ENCODE assay signal across 9 mouse cellular contexts in the genomic region with DNA sequence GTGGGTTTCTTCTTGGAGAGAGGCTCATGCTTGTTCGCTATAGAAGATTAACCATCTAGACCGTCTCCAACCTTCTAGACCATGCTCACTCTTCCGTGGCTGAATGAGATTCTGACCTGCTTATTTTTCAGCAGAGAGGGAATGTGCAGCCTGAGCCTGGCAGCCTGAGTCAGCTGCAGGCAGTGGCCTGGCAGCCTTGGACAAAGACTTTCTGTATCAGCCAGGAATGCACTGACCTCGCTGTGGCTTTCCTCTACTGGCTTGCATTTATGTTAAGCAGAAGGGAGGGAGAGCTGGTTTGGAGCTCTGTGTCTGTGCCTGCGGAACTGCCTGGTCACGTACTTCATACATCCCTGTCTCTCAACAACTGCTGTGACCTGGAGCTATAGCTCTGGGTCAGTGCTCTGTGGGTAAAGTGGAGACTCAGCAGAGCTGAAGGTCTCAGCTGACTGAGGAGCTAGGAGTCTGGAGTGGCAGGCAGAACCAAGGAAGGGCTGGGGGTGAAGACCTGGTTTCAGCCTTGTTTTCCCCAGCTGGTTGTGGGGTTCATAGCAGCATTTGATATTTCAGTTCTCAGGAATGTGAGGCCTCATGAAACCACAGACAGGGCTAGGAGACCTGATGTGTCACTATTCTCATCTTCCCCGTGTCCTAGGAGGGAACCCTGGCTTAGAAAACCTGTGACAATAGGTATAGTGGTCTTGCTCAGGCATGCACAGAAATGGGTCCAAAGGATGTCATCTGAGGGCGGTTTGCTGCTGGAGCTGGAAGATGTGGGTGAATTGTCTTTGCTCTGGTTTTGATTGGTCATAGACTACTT.
DNase-seq lines count a peak whose midpoint lies in the region; ATAC-seq and TF ChIP-seq lines count a peak whose summit lies in the region.
"Had no signal": no experiment of that assay in that cellular context is flagged by ENCODE, and none has a peak within 500 bp of the region (broad histone marks: within the 10 kb centered on the region; RNA-seq: fewer than 3 reads in every experiment).

No protein-coding gene starts in this region.

- no peak overlapping the region for H3K9ac ChIP-seq in forebrain, embryonic 13.5 days
- H3K9ac ChIP-seq in embryonic facial prominence, embryonic 11.5 days (replicated peaks; ENCODE audit: low read length) = no peak overlapping the region
- H3K9ac ChIP-seq in intestine, embryonic 16.5 days (ENCODE audit: low read depth, low read length) = no peak overlapping the region
- H3K9ac ChIP-seq in midbrain, embryonic 12.5 days (replicated peaks) = no peak overlapping the region
- H3K9ac ChIP-seq: liver, embryonic 14.5 days had no signal

- peaks cover 13% of the 10 kb centered on the region for H3K4me1 ChIP-seq in forebrain, embryonic 10.5 days
- H3K4me1 ChIP-seq in forebrain, embryonic 13.5 days = peaks cover 7% of the 10 kb centered on the region
- H3K4me1 ChIP-seq in embryonic facial prominence, embryonic 11.5 days (ENCODE audit: control insufficient read depth, insufficient read depth, low read length) = no peaks in the 10 kb centered on the region
- peaks cover 17% of the 10 kb centered on the region for H3K4me1 ChIP-seq in intestine, embryonic 16.5 days (ENCODE audit: control insufficient read depth, insufficient read depth, low read length)
- H3K4me1 ChIP-seq in midbrain, embryonic 12.5 days = peaks cover 9% of the 10 kb centered on the region; the same call in 1 of the 2 replicates
- no peaks in the 10 kb centered on the region for H3K4me1 ChIP-seq in thymus, adult 2 months (replicated peaks; ENCODE audit: control insufficient read depth, insufficient read depth, low read length)

- peak; percentile 16 for DNase-seq in forebrain, embryonic 10.5 days (ENCODE audit: extremely low spot score, low spot score)
- peak; percentile 81 for DNase-seq in NIH3T3 (ENCODE audit: low read depth)
- peak; percentile 54 for DNase-seq in embryonic facial prominence, embryonic 11.5 days (ENCODE audit: low spot score)
- DNase-seq in c-Kit-positive CD71-positive TER-119-positive erythroid progenitor cells, embryonic 14.5 days (ENCODE audit: low spot score) = no peak
- no peak for DNase-seq in thymus, adult 2 months

- H3K4me2 ChIP-seq in forebrain, embryonic 13.5 days = no peak overlapping the region
- H3K4me2 ChIP-seq in embryonic facial prominence, embryonic 11.5 days (ENCODE audit: low read depth, low read length) = no peak overlapping the region
- H3K4me2 ChIP-seq in intestine, embryonic 16.5 days (ENCODE audit: low read depth, low read length) = no peak overlapping the region
- no peak overlapping the region for H3K4me2 ChIP-seq in midbrain, embryonic 12.5 days (replicated peaks)

- WGBS in forebrain, embryonic 10.5 days = 52% methylated on average over 8 of the region's 8 CpGs
- 50% methylated on average over 8 of the region's 8 CpGs for WGBS in forebrain, embryonic 13.5 days
- 31% methylated on average over 8 of the region's 8 CpGs for WGBS in embryonic facial prominence, embryonic 11.5 days
- 42% methylated on average over 8 of the region's 8 CpGs for WGBS in intestine, embryonic 16.5 days
- WGBS in midbrain, embryonic 12.5 days = 44% methylated on average over 8 of the region's 8 CpGs
- WGBS in thymus, adult 2 months = 72% methylated on average over 8 of the region's 8 CpGs

- H3K27me3 ChIP-seq in forebrain, embryonic 10.5 days (ENCODE audit: poor library complexity, severe bottlenecking) = no peaks in the 10 kb centered on the region
- no peaks in the 10 kb centered on the region for H3K27me3 ChIP-seq in forebrain, embryonic 13.5 days
- no peaks in the 10 kb centered on the region for H3K27me3 ChIP-seq in embryonic facial prominence, embryonic 11.5 days (ENCODE audit: control insufficient read depth, insufficient read depth, low read length)
- no peaks in the 10 kb centered on the region for H3K27me3 ChIP-seq in intestine, embryonic 16.5 days (replicated peaks; ENCODE audit: control insufficient read depth, insufficient read depth, low read length)
- no peaks in the 10 kb centered on the region; the same call in 1 of the 2 replicates for H3K27me3 ChIP-seq in midbrain, embryonic 12.5 days
- H3K27me3 ChIP-seq in thymus, adult 2 months (ENCODE audit: control insufficient read depth, insufficient read depth, low read length) = no peaks in the 10 kb centered on the region

- H3K4me3 ChIP-seq in forebrain, embryonic 10.5 days = no peak overlapping the region
- no peak overlapping the region for H3K4me3 ChIP-seq in forebrain, embryonic 13.5 days
- H3K4me3 ChIP-seq in embryonic facial prominence, embryonic 11.5 days (ENCODE audit: low read depth, low read length) = no peak overlapping the region
- no peak overlapping the region for H3K4me3 ChIP-seq in intestine, embryonic 16.5 days (ENCODE audit: low read length)
- H3K4me3 ChIP-seq in midbrain, embryonic 12.5 days = no peak overlapping the region
- no peak overlapping the region for H3K4me3 ChIP-seq in thymus, adult 2 months (ENCODE audit: control insufficient read depth, insufficient read depth, low read length)

- no peak for TF ChIP-seq POLR2A in thymus, adult 2 months (IDR thresholded peaks at IDR 0.05; ENCODE audit: control insufficient read depth, extremely low read depth, insufficient read depth, low read length, poor library complexity)

- peak overlapping the region; percentile 75 for H3K27ac ChIP-seq in forebrain, embryonic 10.5 days
- H3K27ac ChIP-seq in forebrain, embryonic 13.5 days = no peak overlapping the region
- 0 out of 2 replicates have a peak overlapping the region, but pooled peaks have one; percentile 28 for H3K27ac ChIP-seq in embryonic facial prominence, embryonic 11.5 days (replicated peaks; ENCODE audit: low read depth, low read length)
- peak overlapping the region; percentile 83 for H3K27ac ChIP-seq in intestine, embryonic 16.5 days (ENCODE audit: low read length)
- peak overlapping the region; percentile 46 for H3K27ac ChIP-seq in midbrain, embryonic 12.5 days (replicated peaks)
- H3K27ac ChIP-seq in thymus, adult 2 months (ENCODE audit: control insufficient read depth, insufficient read depth, low read length) = no peak overlapping the region
- H3K27ac ChIP-seq: liver, embryonic 14.5 days had no signal

- no peak for ATAC-seq in forebrain, embryonic 13.5 days
- ATAC-seq in embryonic facial prominence, embryonic 11.5 days (replicated peaks; ENCODE audit: insufficient number of reproducible peaks, low FRiP score, low TSS enrichment, low read depth) = peak; percentile 70
- ATAC-seq in intestine, embryonic 16.5 days = peak; percentile 93
- ATAC-seq in midbrain, embryonic 12.5 days (ENCODE audit: low FRiP score, low read depth) = no peak; the same call in 1 of the 2 replicates

- no peaks in the 10 kb centered on the region for H3K9me3 ChIP-seq in forebrain, embryonic 10.5 days
- no peaks in the 10 kb centered on the region for H3K9me3 ChIP-seq in forebrain, embryonic 13.5 days (replicated peaks)
- H3K9me3 ChIP-seq in embryonic facial prominence, embryonic 11.5 days (replicated peaks; ENCODE audit: control insufficient read depth, low read length) = no peaks in the 10 kb centered on the region
- no peaks in the 10 kb centered on the region for H3K9me3 ChIP-seq in intestine, embryonic 16.5 days (ENCODE audit: control insufficient read depth, low read length)
- H3K9me3 ChIP-seq in midbrain, embryonic 12.5 days = no peaks in the 10 kb centered on the region

- H3K36me3 ChIP-seq in forebrain, embryonic 10.5 days (replicated peaks) = no peaks in the 10 kb centered on the region
- no peaks in the 10 kb centered on the region for H3K36me3 ChIP-seq in forebrain, embryonic 13.5 days (ENCODE audit: poor library complexity, severe bottlenecking)
- H3K36me3 ChIP-seq in embryonic facial prominence, embryonic 11.5 days (replicated peaks; ENCODE audit: control insufficient read depth, insufficient read depth, low read depth, low read length) = no peaks in the 10 kb centered on the region
- H3K36me3 ChIP-seq in intestine, embryonic 16.5 days (ENCODE audit: control insufficient read depth, insufficient read depth, low read length) = no peaks in the 10 kb centered on the region
- no peaks in the 10 kb centered on the region for H3K36me3 ChIP-seq in midbrain, embryonic 12.5 days
- H3K36me3 ChIP-seq in thymus, adult 2 months (ENCODE audit: control insufficient read depth, insufficient read depth, low read length) = no peaks in the 10 kb centered on the region

- no peak for TF ChIP-seq CTCF in thymus, adult 2 months (IDR thresholded peaks at IDR 0.05; ENCODE audit: borderline replicate concordance, control insufficient read depth, extremely low read depth, insufficient read depth, low read length, poor library complexity)

Comparison
In these comparisons a context has a peak if more than half of its experiments do, and no peak if none do; other contexts are left out.
1. H3K27ac ChIP-seq: peak in forebrain, embryonic 10.5 days (single experiment), embryonic facial prominence, embryonic 11.5 days (single experiment), intestine, embryonic 16.5 days (single experiment) and midbrain, embryonic 12.5 days (single experiment); none in forebrain, embryonic 13.5 days (single experiment) and thymus, adult 2 months (single experiment).
2. DNase-seq: peak in forebrain, embryonic 10.5 days (single experiment), NIH3T3 (single experiment) and embryonic facial prominence, embryonic 11.5 days (single experiment); none in c-Kit-positive CD71-positive TER-119-positive erythroid progenitor cells, embryonic 14.5 days (single experiment) and thymus, adult 2 months (single experiment).
3. ATAC-seq: peak in embryonic facial prominence, embryonic 11.5 days (single experiment) and intestine, embryonic 16.5 days (single experiment); none in forebrain, embryonic 13.5 days (single experiment) and midbrain, embryonic 12.5 days (single experiment).